Mouse (Mus musculus) brain, adult 2 months (tissue): ENCODE results near the gene Ankrd39.
A peak's percentile ranks its signal among the peaks of the same experiment; 100 is the strongest.

Experiments
- DNase-seq: peaks from one replicate; pipeline ENCODE4 v3.0.0; 2011; ENCODE audit warnings: low read depth, low spot score

Gene Ankrd39

GRCm38 (mm10) chr1:36531461-36531860 lies 15.8 kb downstream of the Ankrd39 start:
- DNase-seq = no peak

GRCm38 (mm10) chr1:36530962-36531361 lies 16.3 kb downstream of the Ankrd39 start:
- no peak for DNase-seq

GRCm38 (mm10) chr1:36530485-36530884 lies 16.8 kb downstream of the Ankrd39 start:
- no peak for DNase-seq

- no peak for DNase-seq
These were observed 17.4 kb downstream of the Ankrd39 start for GRCm38 (mm10) chr1:36529875-36530274.

GRCm38 (mm10) chr1:36529274-36529673 lies 18.0 kb downstream of the Ankrd39 start:
- DNase-seq = no peak

- DNase-seq = peak; percentile 51
These were observed 18.9 kb downstream of the Ankrd39 start for GRCm38 (mm10) chr1:36528351-36528750.

GRCm38 (mm10) chr1:36526903-36527302 lies 20.3 kb downstream of the Ankrd39 start:
- no peak for DNase-seq

- no peak for DNase-seq
These were observed 21.5 kb downstream of the Ankrd39 start for GRCm38 (mm10) chr1:36525774-36526173.

- no peak for DNase-seq
These were observed 23.2 kb downstream of the Ankrd39 start for GRCm38 (mm10) chr1:36524058-36524457.

GRCm38 (mm10) chr1:36523332-36524013 lies 23.8 kb downstream of the Ankrd39 start:
- DNase-seq = peak; percentile 56

GRCm38 (mm10) chr1:36522210-36522609 lies 25.0 kb downstream of the Ankrd39 start:
- DNase-seq = peak; percentile 54

- no peak for DNase-seq
These were observed 27.6 kb downstream of the Ankrd39 start for GRCm38 (mm10) chr1:36519626-36520025.

GRCm38 (mm10) chr1:36518259-36518658 lies 29.0 kb downstream of the Ankrd39 start:
- peak; percentile 56 for DNase-seq

GRCm38 (mm10) chr1:36513718-36514117 lies 33.5 kb downstream of the Ankrd39 start:
- DNase-seq = peak; percentile 77

GRCm38 (mm10) chr1:36513310-36513709 lies 33.9 kb downstream of the Ankrd39 start:
- DNase-seq = peak; percentile 55

GRCm38 (mm10) chr1:36512966-36513280 lies 34.3 kb downstream of the Ankrd39 start:
- no peak for DNase-seq

GRCm38 (mm10) chr1:36512089-36512965 lies 34.9 kb downstream of the Ankrd39 start:
- peak; percentile 68 for DNase-seq

GRCm38 (mm10) chr1:36511289-36512021 lies 35.8 kb downstream of the Ankrd39 start, which contains the start of gene Cnnm3:
TSS of gene Cnnm3 (plus strand) at chr1:36511867.
- DNase-seq = peak; percentile 98

GRCm38 (mm10) chr1:36508238-36508637 lies 39.0 kb downstream of the Ankrd39 start:
- no peak for DNase-seq

- peak; percentile 92 for DNase-seq
These were observed 46.0 kb downstream of the Ankrd39 start for GRCm38 (mm10) chr1:36501261-36501660.

GRCm38 (mm10) chr1:36497312-36497711 lies 49.9 kb downstream of the Ankrd39 start:
- no peak for DNase-seq

GRCm38 (mm10) chr1:36496719-36497118 lies 50.5 kb downstream of the Ankrd39 start:
- peak; percentile 79 for DNase-seq
